11 mouse cellular contexts compared by ENCODE assay signal in genomic region chr6:70058374-70058773, GRCm38 (mm10).
"Had no signal": no experiment of that assay in that cellular context is flagged by ENCODE, and none has a peak within 500 bp of the region (broad histone marks: within the 10 kb centered on the region; RNA-seq: fewer than 3 reads in every experiment).

No protein-coding gene starts in this region.

- DNase-seq: lung, adult 18-20 months; lung, embryonic 14.5 days; lung, postnatal 10 days; lung, postnatal 4 days; midbrain, embryonic 14.5 days; right cerebral cortex, postnatal 14 days; spleen, adult 18-20 months; thymus, adult 18-20 months; thymus, postnatal 14 days; thymus, postnatal 36 days had no signal

- ATAC-seq: midbrain, embryonic 16.5 days had no signal
